Mouse (Mus musculus) adrenal gland, postnatal 36 days (tissue): ENCODE data around the gene Arsg. TPM values are rescaled to one million over a fixed set of nuclear protein-coding genes. Genes with fewer than 3 reads are reported as not detected.

Source experiments
- DNase-seq, 2 experiments: peaks; one replicate each; pipeline ENCODE4 v3.0.0; 2021; ENCODE audit warnings: mixed read lengths in 1 of 2
- total RNA-seq, 2 experiments: library from RNA; stranded (reverse); gene quantifications; 2 replicates each; pipeline ENCODE4 v1.2.3; 2021

Arsg gene
- total RNA-seq, 2 experiments from 2014 or later = 5.3 to 7.1 TPM

DNA sequence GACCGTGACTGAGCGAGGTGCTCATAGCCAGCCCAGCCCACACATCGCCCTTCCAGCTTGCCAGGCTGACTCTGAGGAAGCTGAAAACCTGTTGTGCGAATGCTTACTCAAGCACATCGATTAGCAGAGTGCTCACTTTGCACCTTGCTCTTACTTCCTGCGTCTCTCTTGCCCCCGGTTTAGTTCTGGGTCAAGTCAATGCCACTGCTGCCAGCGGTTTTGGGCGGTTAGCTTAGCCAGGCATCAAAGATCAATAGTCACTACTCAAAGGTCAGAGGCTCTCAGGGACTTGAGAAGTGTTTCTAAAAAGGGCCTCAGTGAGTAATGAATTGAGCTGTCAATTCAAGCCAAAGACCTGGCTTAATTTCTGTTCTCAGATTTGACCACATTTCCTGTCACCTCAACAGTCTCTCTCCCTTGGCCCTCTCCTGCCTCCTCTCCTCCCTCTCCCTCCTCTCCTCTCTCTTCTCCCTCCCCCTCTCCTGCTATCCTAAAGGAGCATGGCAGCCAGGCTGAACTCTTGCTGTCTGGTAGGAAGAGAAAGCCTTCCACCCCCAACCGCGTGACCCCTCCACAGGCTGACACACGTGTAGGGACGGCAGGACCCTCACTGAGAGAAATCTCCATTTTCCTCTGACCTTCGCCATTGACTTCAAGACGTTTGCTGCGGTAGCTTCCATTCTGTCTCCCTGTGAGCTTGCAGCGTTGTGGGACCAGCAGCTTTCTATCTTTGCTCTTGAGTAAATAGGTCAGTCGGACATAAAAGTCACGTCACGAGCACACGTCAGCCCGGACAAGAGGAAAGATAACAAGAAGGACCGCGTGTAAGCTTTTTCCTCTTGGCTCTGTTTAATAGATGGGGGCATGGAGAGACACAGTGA lies 22.0 kb downstream of the Arsg start:
- DNase-seq = no peak

GRCm38 (mm10) chr11:109495771-109496474 lies 22.7 kb downstream of the Arsg start:
- peak in 1 of 2 experiments; percentile 41 for DNase-seq

DNA sequence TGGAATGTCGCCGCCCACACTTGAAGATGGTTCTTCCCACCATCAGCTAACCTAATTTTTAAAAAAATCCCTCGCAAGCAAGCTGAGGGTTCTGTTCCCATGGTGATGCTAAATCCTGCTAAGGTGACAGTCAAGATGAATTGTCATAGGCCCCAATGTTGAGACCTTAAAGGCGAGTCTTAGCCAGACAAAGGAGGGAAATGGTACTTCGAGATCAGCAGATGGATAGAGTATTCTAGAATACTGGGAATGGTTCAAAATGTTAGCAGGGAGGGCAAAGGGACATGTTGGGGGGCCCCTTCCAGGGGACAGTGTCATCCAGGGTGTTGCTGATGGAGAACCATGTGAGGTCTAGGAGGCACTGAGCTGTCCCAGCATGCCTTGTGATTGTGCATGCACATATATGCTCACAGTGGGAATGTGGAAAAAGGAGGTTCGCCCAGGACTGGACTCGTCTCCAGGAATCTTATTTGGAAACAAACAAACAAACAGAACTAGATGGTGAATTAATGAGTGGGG lies 23.4 kb downstream of the Arsg start:
- no peak for DNase-seq

DNA sequence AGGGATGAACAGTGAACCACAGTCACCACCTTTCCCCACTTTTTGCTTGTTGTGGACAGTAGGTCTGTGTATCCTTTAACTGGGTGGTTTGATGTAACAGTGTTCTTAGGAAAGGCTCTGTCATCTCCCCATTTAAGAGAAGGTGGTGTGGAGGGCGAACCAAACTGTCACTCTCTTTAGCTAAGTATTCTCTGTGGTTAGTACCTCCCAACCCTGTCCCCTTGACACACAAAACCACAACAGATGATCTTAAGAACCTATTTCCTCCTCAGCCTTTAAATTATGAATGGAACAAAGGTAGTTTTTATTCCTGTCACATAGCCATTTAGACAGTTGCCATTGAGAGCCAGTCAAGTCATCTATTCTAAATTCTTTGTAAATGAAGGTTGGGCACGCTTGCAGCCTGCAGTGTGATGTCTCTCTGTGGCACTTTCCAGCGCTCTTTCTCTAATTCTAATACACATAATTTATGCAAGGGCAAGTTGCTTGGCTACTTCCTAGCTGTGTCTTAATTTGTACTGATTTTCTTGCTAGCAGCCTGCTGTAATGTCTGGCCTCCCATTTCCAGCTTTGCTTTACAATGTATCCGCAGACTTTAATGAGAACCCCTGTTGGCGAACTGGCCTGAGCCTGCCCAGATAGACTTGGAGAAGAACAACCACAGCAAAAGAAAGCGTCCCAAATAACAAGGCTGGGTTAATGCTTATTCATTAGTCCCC lies 24.0 kb downstream of the Arsg start:
- no peak for DNase-seq

DNA sequence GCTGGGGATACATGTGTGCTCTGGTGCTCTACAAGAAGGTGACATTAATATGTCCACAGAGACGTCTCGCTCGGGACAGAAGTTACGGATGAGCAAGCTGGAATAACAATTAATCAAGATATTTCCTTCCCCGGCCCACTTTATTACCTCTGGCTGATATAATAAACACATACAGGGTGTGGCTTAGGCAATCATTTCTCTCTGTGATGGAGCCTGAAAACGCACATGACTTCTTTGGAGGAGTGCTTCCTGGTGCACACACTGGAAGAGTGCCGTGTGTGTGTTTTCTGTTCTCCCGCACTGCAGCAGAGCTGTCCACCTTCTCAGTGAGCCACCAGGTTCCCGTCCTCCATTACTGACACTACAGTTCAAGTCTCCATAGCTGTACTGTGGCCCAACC lies 24.8 kb downstream of the Arsg start:
- no peak for DNase-seq

- DNase-seq = peak; percentile 34 to 48
Measured at GRCm38 (mm10) chr11:109500206-109500605, 27.0 kb downstream of the Arsg start.

GRCm38 (mm10) chr11:109504977-109505376 lies 31.8 kb downstream of the Arsg start:
- DNase-seq = peak; percentile 77 to 80

DNA sequence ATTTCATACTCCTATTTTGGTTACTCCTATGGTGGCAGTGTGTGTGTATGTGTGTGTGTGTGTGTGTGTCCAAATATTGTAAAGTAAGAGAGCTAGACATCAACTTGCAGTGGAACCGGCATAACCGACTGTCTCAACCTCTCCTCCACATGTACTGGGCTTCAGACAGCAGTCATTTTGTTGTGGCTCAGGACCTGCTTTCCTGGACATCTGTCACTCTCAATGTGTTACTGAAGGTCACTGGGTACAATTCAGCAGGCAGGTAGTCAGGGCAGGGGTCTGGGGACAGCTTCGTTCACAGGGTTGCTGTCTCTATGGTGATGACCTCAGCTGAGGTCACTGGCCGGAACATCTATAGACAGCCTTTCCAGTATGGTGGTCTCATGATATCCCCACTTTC lies 32.6 kb downstream of the Arsg start:
- DNase-seq = no peak

- DNase-seq = no peak
Measured at GRCm38 (mm10) chr11:109507068-109507467, 33.9 kb downstream of the Arsg start.

- no peak for DNase-seq
Measured at GRCm38 (mm10) chr11:109512995-109513675, 40.0 kb downstream of the Arsg start.

DNA sequence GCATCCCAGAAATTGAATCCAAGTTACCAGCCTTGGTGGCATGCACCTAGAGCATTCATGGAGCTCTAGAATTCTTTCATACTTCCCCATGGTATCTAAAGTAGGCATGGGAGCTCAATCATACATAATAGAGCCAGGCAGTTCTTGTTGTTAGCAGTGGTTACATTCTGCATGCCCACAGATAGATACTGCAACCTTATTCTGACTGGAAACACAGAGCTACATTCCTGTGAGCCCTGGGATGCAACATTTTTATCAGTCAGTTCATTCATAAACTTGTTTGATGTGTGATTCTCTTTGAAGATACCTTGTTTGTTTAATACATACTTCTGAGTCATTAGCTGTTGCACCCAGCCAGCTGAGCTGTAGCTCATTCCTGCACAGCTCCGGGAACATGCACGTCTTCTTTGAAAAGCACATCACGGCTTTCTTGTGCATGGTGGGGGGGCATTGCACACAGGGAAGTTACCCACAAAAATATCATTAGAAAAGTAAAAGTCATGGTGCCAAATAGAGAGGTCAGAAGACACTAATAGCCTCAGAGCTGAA lies 41.0 kb downstream of the Arsg start:
- DNase-seq = no peak

DNA sequence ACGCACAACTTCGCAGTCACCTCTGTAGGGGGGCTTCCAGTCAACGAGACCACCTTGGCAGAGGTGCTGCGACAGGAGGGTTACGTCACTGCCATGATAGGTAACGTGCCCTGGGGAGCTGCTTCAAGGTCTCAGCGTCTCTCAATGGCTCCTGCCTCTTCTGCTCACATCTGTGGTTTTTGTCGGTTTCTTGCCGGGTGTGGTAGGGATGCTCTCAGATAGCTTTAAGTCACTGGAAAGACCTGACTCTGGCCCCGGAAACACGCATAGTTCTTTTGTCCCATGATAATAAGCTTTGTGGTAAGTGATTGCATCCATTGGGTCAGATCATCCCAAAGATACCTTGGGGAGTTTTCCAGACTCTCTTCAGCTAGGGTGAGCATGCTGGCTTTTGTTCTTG lies 44.2 kb downstream of the Arsg start:
- DNase-seq = no peak

- no peak for DNase-seq
Measured at GRCm38 (mm10) chr11:109517816-109518215, 44.6 kb downstream of the Arsg start.

DNA sequence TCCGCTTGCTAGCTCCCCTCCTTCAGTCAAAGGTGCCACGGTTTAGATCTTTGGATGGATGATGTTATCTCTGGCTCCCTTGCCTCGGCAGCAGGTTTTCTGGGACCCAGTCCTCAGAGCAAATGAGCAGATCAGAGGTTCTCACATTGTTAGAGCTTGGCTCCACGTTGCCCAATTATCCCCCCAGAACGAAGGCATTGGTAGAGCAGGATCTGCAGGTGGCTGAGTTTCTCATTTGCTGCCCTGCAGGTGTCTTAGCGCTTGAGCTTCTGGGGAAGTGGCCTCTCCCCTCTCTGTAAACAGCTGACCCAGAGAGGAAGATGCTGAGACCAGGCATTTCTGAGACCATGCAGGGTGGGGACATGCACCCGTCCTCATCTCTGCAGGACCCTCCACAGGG lies 47.8 kb downstream of the Arsg start:
- DNase-seq = no peak

DNA sequence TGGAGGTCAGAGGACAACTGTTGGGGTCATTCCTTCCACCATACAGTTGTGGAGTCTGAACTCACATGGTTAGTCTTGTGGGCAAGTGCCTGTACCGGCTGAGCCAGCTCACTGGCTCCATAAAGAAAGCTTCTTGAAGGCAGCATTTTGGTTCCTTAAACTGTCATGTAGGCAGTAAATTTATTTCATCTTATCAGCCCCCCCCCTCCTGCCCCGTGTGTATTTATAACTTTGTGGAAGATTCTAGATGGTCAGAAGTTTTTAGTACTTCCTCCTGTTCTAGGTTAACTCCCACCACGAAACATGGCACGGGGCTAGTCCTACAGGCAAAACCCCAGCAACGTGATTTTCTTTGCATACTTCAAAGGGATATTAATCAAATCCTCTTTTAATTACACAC lies 51.7 kb downstream of the Arsg start:
- DNase-seq = no peak

DNA sequence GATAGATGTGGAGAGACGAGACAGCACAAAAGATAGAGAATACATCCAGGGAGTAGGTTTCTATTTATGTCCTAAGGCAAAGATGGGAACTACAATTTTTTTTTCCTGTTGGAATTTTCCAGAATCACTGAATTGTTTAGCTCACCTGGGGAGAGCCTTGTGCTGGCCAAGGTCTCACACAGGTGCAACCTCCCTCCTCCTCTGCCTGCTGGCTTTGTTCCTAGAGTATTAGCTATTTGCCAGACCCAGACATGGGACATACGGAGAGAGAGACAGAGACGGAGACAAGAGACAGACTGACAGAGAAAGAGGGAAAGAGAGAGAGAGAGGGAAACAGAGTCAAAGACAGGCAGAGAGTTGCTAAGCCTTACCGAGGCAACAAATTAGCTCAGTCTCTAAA lies 52.4 kb downstream of the Arsg start:
- no peak for DNase-seq

GRCm38 (mm10) chr11:109530030-109530429 lies 56.9 kb downstream of the Arsg start:
- no peak for DNase-seq

DNA sequence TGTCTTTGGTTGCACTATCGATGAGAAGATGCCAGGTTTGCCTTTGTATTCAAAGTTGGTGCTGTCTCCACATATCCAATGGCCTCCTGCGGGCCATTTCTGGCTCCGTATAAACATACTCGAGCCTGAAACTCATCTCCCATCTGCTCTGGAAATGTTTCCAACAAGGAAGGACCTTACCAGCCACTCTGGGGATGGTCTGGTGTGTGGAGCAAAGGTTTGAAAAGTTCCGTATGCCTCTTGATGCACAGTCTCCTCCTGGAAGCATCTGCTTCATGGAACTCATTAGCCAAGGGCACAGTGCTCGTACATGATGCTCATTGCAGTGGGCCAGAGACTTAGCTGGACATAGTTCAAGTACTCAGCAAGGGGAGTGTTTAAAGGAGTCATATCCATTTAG lies 62.8 kb downstream of the Arsg start:
- DNase-seq = no peak

DNA sequence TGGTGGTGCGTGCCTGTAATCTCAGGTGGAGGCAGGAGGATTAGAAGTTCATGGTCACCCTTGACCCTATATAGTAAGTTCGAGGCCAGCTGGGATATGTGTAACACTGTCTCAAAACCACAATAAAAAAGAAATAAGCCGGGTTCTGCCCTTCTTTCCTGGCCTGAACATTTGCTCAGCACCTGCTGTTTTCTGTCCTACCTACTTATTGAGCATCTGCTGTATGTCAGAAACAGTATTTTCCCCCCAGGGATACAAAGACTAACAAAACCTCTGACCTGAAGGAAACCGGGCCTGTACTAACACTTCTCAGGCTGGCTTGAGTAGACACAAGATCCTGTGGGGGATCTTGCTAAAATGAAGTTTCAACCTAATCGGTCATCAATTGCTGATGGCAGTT lies 63.8 kb downstream of the Arsg start:
- DNase-seq = no peak

GRCm38 (mm10) chr11:109539290-109539689 lies 66.1 kb downstream of the Arsg start:
- no peak for DNase-seq

- DNase-seq = no peak
Measured at GRCm38 (mm10) chr11:109543466-109543865, 70.3 kb downstream of the Arsg start.

DNA sequence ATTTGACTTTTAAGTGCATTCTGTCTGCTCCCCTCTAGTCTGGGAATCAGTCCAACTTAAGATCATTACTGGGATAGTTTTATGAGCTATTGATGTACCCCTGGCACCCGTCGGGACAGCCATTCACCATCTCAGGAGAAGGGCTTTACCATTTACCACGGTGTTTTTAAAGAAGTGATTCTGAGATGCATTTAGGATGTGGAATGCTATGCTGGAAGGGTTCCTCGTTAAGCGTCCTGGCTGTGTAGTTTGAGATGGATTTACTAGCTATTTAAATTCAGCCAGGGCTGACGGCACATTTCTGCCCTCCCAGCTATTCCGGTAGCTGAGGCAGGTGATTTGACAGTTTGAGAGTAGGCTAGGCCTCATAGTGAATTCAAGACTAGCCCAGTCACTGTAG lies 71.3 kb downstream of the Arsg start:
- DNase-seq = no peak
